Mouse (Mus musculus) testis, adult 2 months (tissue): ENCODE results near the gene Hnrnpl. TPM values are rescaled to one million over a fixed set of nuclear protein-coding genes. Genes with fewer than 3 reads are reported as not detected.

Source experiments
- H3K27ac ChIP-seq: fragments of 200-500 bp; 2 replicates; pipeline ENCODE4 v1.5.1; 2012; ENCODE audit warnings: low read depth, low read length; ENCODE audit not compliant: control insufficient read depth, insufficient read depth
- H3K27me3 ChIP-seq: fragments of 200-500 bp; 2 replicates; pipeline ENCODE4 v1.6.1; 2012; ENCODE audit warnings: mild to moderate bottlenecking, low read length, moderate library complexity; ENCODE audit not compliant: control insufficient read depth, insufficient read depth
- H3K36me3 ChIP-seq: fragments of 200-500 bp; 2 replicates; pipeline ENCODE4 v1.6.1; 2012; ENCODE audit warnings: mild to moderate bottlenecking, low read length; ENCODE audit not compliant: control insufficient read depth, insufficient read depth
- H3K4me1 ChIP-seq: fragments of 200-500 bp; 2 replicates; pipeline ENCODE4 v1.6.1; 2012; ENCODE audit warnings: low read length; ENCODE audit not compliant: control insufficient read depth, insufficient read depth
- H3K4me3 ChIP-seq: fragments of 200-500 bp; 2 replicates; pipeline ENCODE4 v1.5.1; 2012; ENCODE audit warnings: low read depth, mild to moderate bottlenecking, low read length, moderate library complexity, mixed read lengths; ENCODE audit not compliant: control insufficient read depth
- CTCF ChIP-seq: fragments of 200-500 bp; IDR thresholded peaks from 2 replicates; pipeline ENCODE4 v1.5.1; 2012; ENCODE audit warnings: low read depth, mild to moderate bottlenecking, inconsistent platforms, low read length, moderate library complexity; ENCODE audit not compliant: control insufficient read depth, insufficient read depth, insufficient replicate concordance
- POLR2A ChIP-seq: fragments of 200-500 bp; IDR thresholded peaks from 2 replicates; pipeline ENCODE4 v1.6.1; 2012; ENCODE audit warnings: low read depth, mild to moderate bottlenecking, inconsistent platforms, low read length, moderate library complexity; ENCODE audit not compliant: control insufficient read depth
- polyA plus RNA-seq: library from polyadenylated mRNA; depleted of rRNA; stranded (reverse); fragments of >200 nt; gene quantifications from 2 replicates; pipeline ENCODE4 v1.2.3, GENCODE M21; 2012

Hnrnpl gene
- polyA plus RNA-seq, 1 experiment, result 200 TPM

DNA sequence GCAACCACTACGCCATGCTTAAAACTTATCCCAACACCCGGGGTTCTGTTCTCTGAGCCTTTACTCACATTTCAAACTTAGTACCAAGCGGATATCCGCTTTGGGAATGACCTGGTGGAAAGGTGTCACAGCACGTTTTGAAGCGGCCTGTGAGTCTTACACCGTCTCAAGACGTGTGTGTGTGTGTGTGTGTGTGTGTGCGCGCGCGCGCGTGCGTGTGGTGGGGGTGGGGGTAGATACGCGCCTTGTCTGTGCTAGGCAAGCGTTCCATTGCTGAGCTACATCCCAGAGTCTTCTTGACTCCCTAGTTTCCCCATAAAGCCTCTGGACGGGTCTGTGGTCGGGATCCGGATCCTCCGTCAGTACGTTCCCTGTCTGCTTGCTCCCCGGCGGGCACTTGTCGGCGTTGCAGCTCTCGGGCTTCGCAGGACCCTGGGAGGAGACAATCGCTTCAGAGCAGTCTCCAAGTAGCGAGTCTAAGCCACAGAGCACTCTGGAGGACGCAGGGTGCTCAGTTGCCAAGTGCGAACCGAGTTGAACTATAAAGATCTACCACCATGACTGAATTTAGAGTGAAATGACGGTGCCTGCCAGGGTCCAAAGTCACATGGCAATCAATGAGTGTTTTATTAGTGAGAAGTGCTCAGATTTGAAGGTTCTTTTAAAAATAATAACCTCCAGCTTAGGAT, 1.2 kb downstream of the Hnrnpl start:
- peaks cover 12% of the 10 kb centered on the region for H3K4me1 ChIP-seq
- TF ChIP-seq POLR2A (no peak; the same call in 1 of the 2 replicates), CTCF (no peak)
- peaks cover 5% of the 10 kb centered on the region for H3K36me3 ChIP-seq
- no peaks in the 10 kb centered on the region for H3K27me3 ChIP-seq
- peak overlapping the region; percentile 93 for H3K4me3 ChIP-seq
- peak overlapping the region; percentile 95 for H3K27ac ChIP-seq

DNA sequence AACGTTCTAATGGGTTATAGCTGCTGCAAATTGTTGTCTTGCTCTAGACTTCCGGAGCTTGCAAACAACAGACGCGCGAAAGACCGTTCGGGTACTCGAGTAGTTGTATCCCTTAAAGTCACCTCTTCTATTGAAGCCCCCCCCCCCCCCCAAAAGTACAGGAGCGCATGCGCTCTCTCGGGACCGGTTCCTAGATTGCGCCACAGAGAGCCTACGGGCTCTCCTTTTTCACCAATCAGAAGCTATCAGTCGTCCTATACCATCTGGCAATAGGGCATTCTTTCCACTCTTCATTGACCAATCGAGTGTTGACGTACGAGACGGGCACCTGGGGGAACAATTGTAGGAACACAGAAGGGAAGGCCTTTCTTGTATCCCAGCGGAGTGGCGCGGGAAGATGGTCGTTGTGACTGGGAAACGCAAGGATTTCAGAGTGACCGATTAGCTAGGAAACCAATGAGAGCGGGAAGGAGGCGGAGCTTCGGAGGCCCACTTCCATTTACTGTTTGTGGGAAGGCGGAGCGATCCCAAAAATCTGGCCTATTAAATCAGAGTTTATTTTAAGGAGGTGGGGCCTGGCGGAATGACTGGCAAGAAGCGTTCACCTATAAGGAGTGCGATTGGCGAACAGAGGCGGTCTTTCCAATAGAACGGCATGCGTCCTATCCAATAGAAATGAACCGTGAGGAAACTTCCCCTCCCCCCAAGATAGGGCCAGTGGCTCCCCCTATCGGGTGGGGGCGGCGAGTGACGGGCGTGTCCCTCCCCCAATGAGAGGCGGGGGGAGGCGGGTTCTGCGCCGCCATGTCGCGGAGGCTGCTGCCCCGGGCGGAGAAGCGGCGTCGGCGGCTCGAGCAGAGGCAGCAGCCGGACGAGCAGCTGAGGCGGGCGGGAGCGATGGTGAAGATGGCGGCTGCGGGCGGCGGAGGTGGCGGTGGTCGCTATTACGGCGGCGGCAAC, 2.0 kb downstream of the Hnrnpl start:
- TF ChIP-seq POLR2A, result peak; percentile 93
- no peak for TF ChIP-seq CTCF
- Histone ChIP-seq H3K27ac (peak overlapping the region; percentile 97), H3K36me3 (peaks cover 9% of the 10 kb centered on the region), H3K27me3 (no peaks in the 10 kb centered on the region), H3K4me3 (peak overlapping the region; percentile 93), H3K4me1 (peaks cover 12% of the 10 kb centered on the region)

DNA sequence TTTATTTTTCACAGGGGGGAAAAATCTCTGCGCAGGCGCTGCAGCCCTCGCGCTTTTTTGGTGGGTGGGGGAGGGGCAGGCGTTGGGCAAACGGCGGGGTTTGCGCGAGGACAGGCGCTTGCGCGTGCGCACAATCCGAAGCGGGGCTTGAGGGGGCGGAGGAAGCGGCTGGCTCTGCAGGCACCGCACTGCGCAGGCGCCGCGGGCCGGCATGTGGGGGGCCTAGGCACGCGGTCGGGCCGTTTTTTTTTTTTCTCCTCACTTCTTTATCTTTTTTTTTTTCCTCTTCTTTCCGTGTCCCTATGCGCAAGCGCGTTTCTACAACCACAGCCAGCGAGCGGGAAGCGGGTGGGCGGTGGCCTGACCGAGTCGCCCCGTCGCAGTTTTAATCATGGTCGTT, 2.9 kb downstream of the Hnrnpl start:
- Histone ChIP-seq H3K4me1 (peaks cover 12% of the 10 kb centered on the region), H3K27ac (peak overlapping the region; percentile 97), H3K27me3 (no peaks in the 10 kb centered on the region), H3K4me3 (peak overlapping the region; percentile 93), H3K36me3 (peaks cover 9% of the 10 kb centered on the region)
- TF ChIP-seq CTCF (no peak), POLR2A (no peak; the same call in 1 of the 2 replicates)

DNA sequence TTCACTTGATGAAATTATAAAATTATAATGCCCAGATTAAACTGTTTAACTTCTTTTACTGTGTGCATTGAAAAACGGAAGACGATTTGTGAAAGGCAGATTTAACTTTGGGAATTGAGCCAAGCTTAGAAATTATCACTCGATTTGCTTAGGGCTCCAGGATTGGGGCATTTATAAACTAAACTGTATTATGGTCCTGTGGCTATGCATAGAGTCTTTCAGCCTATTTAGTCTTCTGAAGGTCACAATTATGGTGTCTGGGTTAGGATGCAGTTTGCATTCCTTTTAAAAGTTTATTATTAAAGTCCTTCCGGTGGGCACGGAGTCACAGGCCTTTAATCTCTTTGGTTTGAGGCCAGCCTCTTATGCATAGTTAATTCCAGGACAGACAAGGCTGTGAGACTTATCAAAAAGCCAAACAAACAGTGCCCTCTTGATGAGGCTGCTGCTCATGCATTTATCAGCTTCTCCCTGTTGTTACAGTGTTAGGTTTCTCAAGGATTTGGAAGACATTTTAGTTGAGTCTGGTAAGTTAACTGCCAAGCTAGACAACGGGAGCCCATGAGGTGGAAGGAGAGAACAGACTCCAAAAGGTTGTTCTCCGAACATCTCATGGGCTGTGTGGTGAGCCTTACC, 3.4 kb downstream of the Hnrnpl start:
- H3K27ac ChIP-seq, result peak overlapping the region; percentile 77
- peaks cover 9% of the 10 kb centered on the region for H3K36me3 ChIP-seq
- no peak for TF ChIP-seq CTCF
- TF ChIP-seq POLR2A, result no peak
- H3K4me1 ChIP-seq, result peaks cover 12% of the 10 kb centered on the region
- H3K4me3 ChIP-seq, result peak overlapping the region; percentile 93
- no peaks in the 10 kb centered on the region for H3K27me3 ChIP-seq

DNA sequence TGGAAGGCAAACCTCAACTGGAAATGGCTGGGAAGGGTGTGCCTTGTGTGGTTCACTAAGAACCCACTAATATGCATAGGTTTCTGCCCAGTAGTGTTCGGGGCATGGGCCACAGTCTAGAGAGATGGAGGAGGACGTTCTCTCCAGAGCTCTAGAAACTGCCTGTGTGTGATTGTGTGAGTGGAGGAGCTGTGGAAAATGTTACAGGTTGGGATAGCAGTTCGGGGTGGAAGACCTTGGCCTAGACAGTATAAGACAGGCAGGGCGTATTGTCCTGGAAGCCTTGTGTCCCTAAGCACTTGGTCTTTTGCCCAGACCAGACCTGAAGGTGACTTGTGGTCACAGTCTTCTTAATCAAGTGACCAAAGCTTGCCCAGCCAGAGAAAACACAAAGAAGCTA, 4.1 kb downstream of the Hnrnpl start:
- Histone ChIP-seq H3K4me3 (peak overlapping the region; percentile 93), H3K27ac (peak overlapping the region; percentile 77), H3K36me3 (peaks cover 9% of the 10 kb centered on the region), H3K27me3 (no peaks in the 10 kb centered on the region), H3K4me1 (peaks cover 12% of the 10 kb centered on the region)
- TF ChIP-seq POLR2A (no peak), CTCF (no peak)

DNA sequence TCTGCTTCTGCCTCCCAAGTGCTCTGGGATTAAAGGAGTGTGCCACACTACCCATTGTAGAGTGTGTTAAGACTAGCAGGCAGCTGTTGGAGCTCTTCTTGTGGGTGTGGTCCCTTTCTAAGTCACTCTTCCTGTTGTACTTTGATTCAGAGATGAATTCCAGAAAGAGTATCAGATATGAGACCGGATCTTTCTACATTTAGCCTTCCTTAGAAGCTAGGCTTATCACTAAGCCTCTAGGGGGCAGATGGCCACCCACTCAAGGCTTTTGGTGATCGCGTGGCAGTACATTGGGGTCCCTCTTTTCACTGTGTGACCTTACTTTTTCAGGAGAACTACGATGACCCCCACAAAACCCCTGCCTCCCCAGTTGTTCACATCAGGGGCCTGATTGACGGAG, 4.6 kb downstream of the Hnrnpl start:
- H3K27ac ChIP-seq, result peak overlapping the region; percentile 1
- peaks cover 8% of the 10 kb centered on the region for H3K4me1 ChIP-seq
- H3K4me3 ChIP-seq, result peak overlapping the region; percentile 93; the same call in 1 of the 2 replicates
- no peak for TF ChIP-seq POLR2A
- TF ChIP-seq CTCF, result no peak
- peaks cover 9% of the 10 kb centered on the region for H3K36me3 ChIP-seq
- no peaks in the 10 kb centered on the region for H3K27me3 ChIP-seq

DNA sequence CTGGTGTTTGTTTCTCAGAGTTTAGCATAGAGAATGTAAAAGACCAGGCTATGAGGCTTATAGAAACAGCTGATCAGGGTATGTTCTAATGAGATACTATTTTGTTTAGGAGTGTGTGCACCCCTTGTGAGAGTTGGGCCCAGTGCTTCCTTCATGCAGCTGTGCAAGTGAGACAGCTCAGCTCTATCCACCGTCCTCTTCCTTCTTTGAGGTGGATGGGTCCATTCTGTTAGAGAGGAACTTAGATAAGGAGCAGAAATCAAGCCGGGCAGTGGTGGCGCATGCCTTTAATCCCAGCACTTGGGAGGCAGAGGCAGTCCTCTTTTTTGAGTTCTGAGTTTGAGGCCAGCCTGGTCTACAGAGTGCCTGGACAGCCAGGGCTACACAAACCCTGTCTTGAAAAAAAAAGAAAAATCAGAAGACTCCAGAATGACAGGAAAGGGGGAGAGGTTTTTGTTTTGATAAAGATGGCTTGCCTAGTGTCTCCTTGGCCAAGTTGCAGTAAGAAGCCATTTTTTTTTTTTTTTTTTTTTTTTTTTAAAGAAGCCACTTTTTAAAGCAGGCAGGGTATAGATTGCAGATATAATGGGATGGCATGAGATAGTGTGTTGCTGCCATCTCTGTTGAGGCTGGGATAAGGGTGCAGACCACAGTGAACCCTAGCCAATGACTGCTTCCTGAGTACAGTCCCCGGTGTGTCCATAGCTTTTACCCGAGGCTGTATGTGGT, 6.1 kb downstream of the Hnrnpl start:
- Histone ChIP-seq H3K4me3 (no peak overlapping the region), H3K27me3 (no peaks in the 10 kb centered on the region), H3K27ac (no peak overlapping the region), H3K36me3 (peaks cover 10% of the 10 kb centered on the region), H3K4me1 (peaks cover 3% of the 10 kb centered on the region)
- no peak for TF ChIP-seq CTCF
- TF ChIP-seq POLR2A, result no peak
